Mouse (Mus musculus) embryonic facial prominence, embryonic 14.5 days (tissue): ENCODE measurements around the gene Calr. TPM values are rescaled to one million over a fixed set of nuclear protein-coding genes. Genes with fewer than 3 reads are reported as not detected.

Source experiments
- ATAC-seq: fragments of 200-750 bp; cut with Nextera tagmentation; 2 replicates; pipeline ENCODE4 v1.8.0; 2017; ENCODE audit warnings: low read depth, moderate number of reproducible peaks, moderate TSS enrichment
- DNase-seq: peaks from one replicate; pipeline ENCODE4 v3.0.0-alpha.2; 2015; ENCODE audit warnings: low spot score
- H3K27ac ChIP-seq: fragments of 300-500 bp; sonication (generic); replicated peaks from 2 replicates; pipeline ENCODE4 v1.5.1; 2014; ENCODE audit warnings: low read depth, mild to moderate bottlenecking, low read length, moderate library complexity
- H3K27me3 ChIP-seq: fragments of 300-500 bp; sonication (generic); replicated peaks from 2 replicates; pipeline ENCODE4 v1.6.1; 2014; ENCODE audit warnings: low read length; ENCODE audit not compliant: control insufficient read depth, insufficient read depth
- H3K36me3 ChIP-seq: fragments of 300-500 bp; sonication (generic); 2 replicates; pipeline ENCODE4 v1.6.1; 2014; ENCODE audit warnings: low read length, mixed read lengths; ENCODE audit not compliant: control insufficient read depth, insufficient read depth
- H3K4me1 ChIP-seq: fragments of 300-500 bp; sonication (generic); 2 replicates; pipeline ENCODE4 v1.6.1; 2014; ENCODE audit warnings: antibody characterized with exemption, low read length; ENCODE audit not compliant: control insufficient read depth, insufficient read depth
- H3K4me2 ChIP-seq: fragments of 300-500 bp; sonication (generic); 2 replicates; pipeline ENCODE4 v1.6.1; 2014; ENCODE audit warnings: low read depth, mild to moderate bottlenecking, low read length, moderate library complexity, mixed read lengths
- H3K4me3 ChIP-seq: fragments of 300-500 bp; sonication (generic); 2 replicates; pipeline ENCODE4 v1.5.1; 2014; ENCODE audit warnings: low read depth, mild to moderate bottlenecking, low read length
- H3K9ac ChIP-seq: fragments of 300-500 bp; sonication (generic); 2 replicates; pipeline ENCODE4 v1.6.1; 2014; ENCODE audit warnings: low read depth, mild to moderate bottlenecking, low read length, moderate library complexity, mixed read lengths
- H3K9me3 ChIP-seq: fragments of 300-500 bp; sonication (generic); 2 replicates; pipeline ENCODE4 v1.6.1; 2016; ENCODE audit warnings: low read length; ENCODE audit not compliant: control insufficient read depth
- WGBS: fragments of 180-500 bp; shearing (Covaris S2); extraction: QIAGEN DNeasy Blood & Tissue Kit; methylation state at CpG from one replicate; pipeline ENCODE4 v1.1.7; 2014; 5-methylcytosine and 5-hydroxymethylcytosine counted together
- polyA plus RNA-seq: library from polyadenylated mRNA; unstranded; fragments of >200 nt; fragmentation: Nextera tagmentation; extraction: Ambion mirVana; gene quantifications from 2 replicates; pipeline ENCODE4 v1.2.1, GENCODE M21; 2014

The Calr gene
- polyA plus RNA-seq, 1 experiment from 2014 or later, result 891 TPM

DNA sequence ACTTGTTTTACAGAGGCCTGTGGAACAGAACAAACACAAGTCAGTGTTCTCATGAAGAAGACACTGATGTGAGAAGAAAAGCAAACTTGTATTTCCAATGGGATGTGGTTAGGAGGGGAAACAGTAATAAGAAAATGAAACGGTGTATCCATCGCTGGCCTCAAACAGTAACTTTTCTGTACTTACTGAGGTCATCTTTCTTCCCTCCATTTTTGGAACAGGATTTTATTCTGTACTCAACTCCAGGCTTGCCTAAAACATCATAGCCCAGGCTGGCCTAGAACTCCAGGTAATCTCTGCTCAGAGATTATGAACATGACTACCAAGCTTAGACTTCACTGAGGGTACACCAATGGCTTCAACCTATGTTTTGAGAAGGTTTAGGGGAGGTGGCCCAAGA, 7.3 kb downstream of the Calr start:
- Histone ChIP-seq H3K4me3 (peak overlapping the region; percentile 81), H3K27ac (no peak overlapping the region), H3K4me1 (peaks cover 22% of the 10 kb centered on the region), H3K4me2 (peak overlapping the region; percentile 62), H3K9me3 (no peaks in the 10 kb centered on the region), H3K27me3 (no peaks in the 10 kb centered on the region), H3K9ac (peak overlapping the region; percentile 92), H3K36me3 (peaks cover 85% of the 10 kb centered on the region)
- ATAC-seq, result no peak
- WGBS, result 80% methylated on average over 2 of the region's 2 CpGs
- no peak for DNase-seq

DNA sequence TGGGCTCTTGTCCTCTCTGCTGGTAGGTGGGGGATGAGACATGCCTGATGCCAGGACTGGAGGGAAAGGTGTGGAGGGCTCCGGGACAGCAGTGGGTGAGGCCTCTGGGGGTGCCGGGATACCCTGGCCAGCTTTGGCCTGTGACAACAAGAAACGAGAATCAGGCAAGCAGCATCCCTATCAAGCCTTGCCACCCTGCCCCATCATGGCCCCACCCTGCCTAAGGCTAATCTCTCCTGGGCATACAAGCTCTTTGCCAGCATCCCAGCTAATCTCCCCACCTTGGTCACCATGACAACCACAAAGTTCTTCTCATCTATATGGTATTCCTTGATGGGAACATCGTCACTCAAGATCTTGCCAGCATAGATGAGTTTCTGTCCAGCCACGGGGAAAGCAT, 8.2 kb downstream of the Calr start:
- no peak overlapping the region for H3K4me3 ChIP-seq
- H3K36me3 ChIP-seq, result peaks cover 85% of the 10 kb centered on the region
- peaks cover 17% of the 10 kb centered on the region for H3K4me1 ChIP-seq
- DNase-seq (no peak), ATAC-seq (no peak)
- H3K9me3 ChIP-seq, result no peaks in the 10 kb centered on the region
- no peaks in the 10 kb centered on the region for H3K27me3 ChIP-seq
- H3K4me2 ChIP-seq, result no peak overlapping the region
- WGBS, result 88% methylated on average over 5 of the region's 5 CpGs
- no peak overlapping the region for H3K9ac ChIP-seq
- H3K27ac ChIP-seq, result no peak overlapping the region

DNA sequence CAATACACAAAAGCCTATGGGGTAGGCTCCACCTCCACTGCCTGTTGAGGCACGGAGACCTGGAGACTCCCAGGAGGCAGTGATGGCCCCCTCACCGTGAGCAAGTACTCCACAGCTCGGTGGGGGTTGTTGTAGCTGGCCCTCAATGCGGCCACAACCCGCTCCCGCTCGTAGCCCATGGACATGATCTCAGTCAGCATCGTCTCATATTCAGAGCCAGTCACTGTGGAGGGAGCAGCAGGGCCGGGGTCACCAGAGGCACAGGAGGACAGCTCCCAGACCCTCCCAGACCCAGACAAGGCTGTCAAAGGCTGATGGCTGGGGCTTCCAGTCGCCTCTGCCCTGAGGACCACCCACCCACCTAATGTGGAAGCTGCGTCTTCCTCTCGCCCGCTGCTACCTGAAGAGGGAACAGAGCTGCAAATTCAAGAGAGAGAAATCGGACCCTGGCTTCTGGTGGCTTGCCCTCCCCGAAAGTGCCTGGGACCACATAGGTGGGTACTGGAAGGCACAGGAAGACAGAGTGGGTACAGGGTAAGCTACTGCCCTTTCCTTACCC, 8.7 kb downstream of the Calr start:
- peaks cover 17% of the 10 kb centered on the region for H3K4me1 ChIP-seq
- no peak for ATAC-seq
- no peak overlapping the region for H3K4me3 ChIP-seq
- DNase-seq, result no peak
- H3K9me3 ChIP-seq, result no peaks in the 10 kb centered on the region
- no peak overlapping the region for H3K4me2 ChIP-seq
- H3K27me3 ChIP-seq, result no peaks in the 10 kb centered on the region
- H3K36me3 ChIP-seq, result peaks cover 81% of the 10 kb centered on the region
- H3K9ac ChIP-seq, result 0 out of 2 replicates have a peak overlapping the region, but pooled peaks have one; percentile 27
- peak overlapping the region; percentile 55; the same call in 1 of the 2 replicates for H3K27ac ChIP-seq
- 77% methylated on average over 15 of the region's 15 CpGs for WGBS

DNA sequence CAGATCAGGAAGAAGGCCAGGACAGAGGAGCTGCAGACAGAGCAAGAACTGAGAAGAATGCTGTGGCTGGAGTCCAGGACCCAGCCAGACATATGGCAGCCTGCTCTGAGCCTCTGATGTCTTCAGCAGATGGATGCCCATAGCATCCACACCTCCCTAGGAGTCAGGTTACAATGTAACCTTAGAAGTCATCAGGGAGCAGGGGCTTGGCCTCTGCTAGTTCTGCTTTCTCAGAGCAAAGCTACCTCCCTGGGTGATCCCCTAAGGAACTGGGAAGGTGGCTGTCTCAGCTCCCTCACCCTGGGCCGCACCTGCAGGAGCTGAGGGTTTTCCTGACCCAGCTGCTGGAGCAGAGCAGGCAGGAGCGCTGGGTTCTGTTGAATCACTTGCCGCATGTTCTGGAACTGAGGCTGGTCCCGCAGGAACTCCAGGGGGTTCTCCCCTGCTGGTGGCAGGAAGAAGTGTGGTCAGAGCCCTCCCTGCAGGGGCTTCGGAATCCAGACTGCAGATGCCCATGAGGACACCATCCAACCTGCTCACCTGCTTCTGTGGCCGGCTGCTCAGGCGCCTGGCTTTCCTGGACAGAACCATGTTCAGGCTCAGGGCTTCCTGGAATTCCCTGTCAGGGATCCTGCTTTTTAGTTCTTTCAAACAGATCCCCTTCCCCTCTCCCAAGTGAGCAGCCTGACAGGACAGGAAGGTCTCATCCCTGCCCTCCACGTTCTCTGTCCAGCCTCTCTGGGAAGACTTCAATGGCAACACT, 9.4 kb downstream of the Calr start:
- no peak overlapping the region for H3K4me2 ChIP-seq
- H3K27ac ChIP-seq, result peak overlapping the region; percentile 55; the same call in 1 of the 2 replicates
- H3K27me3 ChIP-seq, result no peaks in the 10 kb centered on the region
- peak overlapping the region; percentile 30 for H3K9ac ChIP-seq
- peak; percentile 31 for ATAC-seq
- peaks cover 17% of the 10 kb centered on the region for H3K4me1 ChIP-seq
- no peaks in the 10 kb centered on the region for H3K9me3 ChIP-seq
- H3K36me3 ChIP-seq, result peaks cover 74% of the 10 kb centered on the region
- DNase-seq, result peak; percentile 83
- H3K4me3 ChIP-seq, result no peak overlapping the region
- 30% methylated on average over 8 of the region's 8 CpGs for WGBS

GRCm38 (mm10) chr8:84834866-84835855, 11.6 kb downstream of the Calr start:
- DNase-seq (peak; percentile 73), ATAC-seq (peak; percentile 10; the same call in 1 of the 2 replicates)
- Histone ChIP-seq H3K4me3 (no peak overlapping the region), H3K4me2 (no peak overlapping the region), H3K9me3 (no peaks in the 10 kb centered on the region), H3K4me1 (peaks cover 17% of the 10 kb centered on the region), H3K27me3 (no peaks in the 10 kb centered on the region), H3K27ac (no peak overlapping the region), H3K36me3 (peaks cover 61% of the 10 kb centered on the region), H3K9ac (no peak overlapping the region)
- 77% methylated on average over 10 of the region's 10 CpGs for WGBS

DNA sequence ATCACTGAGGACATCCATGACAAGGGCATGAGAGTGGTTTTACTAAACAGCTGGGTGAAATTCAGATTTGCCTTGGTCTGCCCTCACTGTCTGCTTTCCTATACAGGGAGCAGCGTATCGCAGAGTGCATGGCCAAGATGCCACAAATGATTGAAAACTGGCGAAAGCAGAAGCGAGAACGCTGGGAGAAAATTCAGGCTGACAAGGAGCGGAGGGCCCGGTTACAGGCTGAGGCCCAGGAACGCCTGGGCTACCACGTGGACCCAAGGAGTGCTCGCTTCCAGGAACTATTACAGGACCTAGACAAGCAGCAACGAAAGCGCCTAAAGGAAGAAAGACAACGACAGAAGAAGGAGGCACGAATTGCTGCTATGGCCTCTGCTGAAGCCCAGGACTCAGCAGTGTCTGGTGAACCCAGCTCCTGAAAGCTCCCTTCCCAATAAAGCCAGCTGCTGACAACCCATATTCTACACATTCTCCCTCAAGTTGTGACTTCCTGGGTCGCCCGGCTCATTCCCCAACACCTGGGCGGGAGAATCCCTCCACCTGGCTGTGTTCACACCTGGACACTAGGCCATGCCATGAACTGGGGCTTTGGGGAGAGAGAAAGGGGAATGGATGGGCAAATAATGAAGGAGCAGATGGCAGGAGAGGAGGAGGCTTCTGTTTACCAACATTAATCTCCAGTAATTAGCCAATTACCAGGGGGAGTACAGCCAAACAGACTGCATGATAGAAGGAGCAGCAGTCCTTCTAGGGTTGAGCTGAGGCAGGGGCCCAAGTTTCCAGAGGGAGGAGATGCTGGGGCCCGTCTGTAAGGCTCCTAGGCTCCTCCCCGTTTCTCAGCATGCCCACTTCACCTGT, 12.5 kb downstream of the Calr start:
- Histone ChIP-seq H3K4me3 (no peak overlapping the region), H3K36me3 (peaks cover 58% of the 10 kb centered on the region), H3K9ac (no peak overlapping the region), H3K4me2 (no peak overlapping the region), H3K27ac (no peak overlapping the region), H3K4me1 (peaks cover 17% of the 10 kb centered on the region), H3K27me3 (no peaks in the 10 kb centered on the region), H3K9me3 (no peaks in the 10 kb centered on the region)
- ATAC-seq (no peak), DNase-seq (no peak)
- 84% methylated on average over 19 of the region's 19 CpGs for WGBS

GRCm38 (mm10) chr8:84832759-84833742, 13.7 kb downstream of the Calr start:
- H3K9ac ChIP-seq, result peak overlapping the region; percentile 95
- peaks cover 14% of the 10 kb centered on the region for H3K4me1 ChIP-seq
- WGBS, result 67% methylated on average over 10 of the region's 10 CpGs
- peak overlapping the region; percentile 91 for H3K27ac ChIP-seq
- no peaks in the 10 kb centered on the region for H3K27me3 ChIP-seq
- DNase-seq, result no peak
- peak overlapping the region; percentile 85 for H3K4me3 ChIP-seq
- peak overlapping the region; percentile 61 for H3K4me2 ChIP-seq
- peaks cover 46% of the 10 kb centered on the region for H3K36me3 ChIP-seq
- no peaks in the 10 kb centered on the region for H3K9me3 ChIP-seq
- no peak for ATAC-seq
